Mouse (Mus musculus) adrenal gland, adult 8-10 months (tissue): Measurements from ENCODE around the gene Vps13d. TPM values are rescaled to one million over a fixed set of nuclear protein-coding genes. Genes with fewer than 3 reads are reported as not detected.

Experiments used
- DNase-seq: peaks from one replicate; pipeline ENCODE4 v3.0.0; 2022
- total RNA-seq, 4 experiments: library from RNA; stranded (reverse); gene quantifications; 2 replicates each; pipeline ENCODE4 v1.2.4; 2022

Gene Vps13d
- total RNA-seq, 4 experiments from 2014 or later, result 62.6 to 84.7 (median 81.4) TPM

- DNase-seq, result no peak
These were observed 161.4 kb downstream of the Vps13d start for GRCm38 (mm10) chr4:145033392-145033791.

DNA sequence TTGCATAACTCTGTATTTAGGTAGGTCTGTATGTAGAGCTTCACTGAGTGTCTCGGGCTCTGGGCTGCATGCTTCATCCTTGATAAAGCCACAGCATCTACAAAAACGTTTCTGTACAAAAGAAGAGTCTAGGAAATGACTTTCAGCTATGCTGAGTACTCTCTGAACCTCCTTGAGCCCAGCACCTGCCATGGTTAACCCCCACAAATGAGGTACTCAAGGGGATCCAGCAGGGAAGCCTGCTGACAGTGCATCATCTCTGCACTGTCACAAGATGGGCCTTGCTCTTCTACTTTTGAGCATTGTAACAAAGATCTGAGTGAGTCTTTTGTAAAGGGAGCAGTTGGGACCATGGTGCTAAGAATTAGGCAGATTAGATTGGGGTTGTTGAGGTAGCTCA is 162.2 kb downstream of the Vps13d start:
- no peak for DNase-seq

DNA sequence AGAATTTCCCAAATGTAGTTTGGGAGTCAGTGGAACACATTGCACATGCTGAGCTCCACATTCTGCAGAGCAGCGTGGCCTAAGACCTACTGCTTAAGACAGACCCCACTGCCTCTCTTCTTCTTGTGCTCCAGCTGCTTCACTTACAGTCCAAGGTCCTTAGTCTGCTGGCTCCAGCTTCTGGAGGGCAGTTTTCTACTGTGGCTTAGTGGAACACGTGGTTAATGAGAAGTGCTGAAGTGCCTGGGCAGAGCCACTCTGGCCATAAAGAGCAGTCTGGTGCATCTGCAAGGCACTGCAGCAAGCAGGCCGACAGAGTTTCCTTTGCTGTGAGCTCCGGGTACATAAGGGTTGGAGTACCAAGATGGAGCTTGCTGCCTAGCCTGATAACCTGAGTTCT is 163.3 kb downstream of the Vps13d start:
- no peak for DNase-seq

DNA sequence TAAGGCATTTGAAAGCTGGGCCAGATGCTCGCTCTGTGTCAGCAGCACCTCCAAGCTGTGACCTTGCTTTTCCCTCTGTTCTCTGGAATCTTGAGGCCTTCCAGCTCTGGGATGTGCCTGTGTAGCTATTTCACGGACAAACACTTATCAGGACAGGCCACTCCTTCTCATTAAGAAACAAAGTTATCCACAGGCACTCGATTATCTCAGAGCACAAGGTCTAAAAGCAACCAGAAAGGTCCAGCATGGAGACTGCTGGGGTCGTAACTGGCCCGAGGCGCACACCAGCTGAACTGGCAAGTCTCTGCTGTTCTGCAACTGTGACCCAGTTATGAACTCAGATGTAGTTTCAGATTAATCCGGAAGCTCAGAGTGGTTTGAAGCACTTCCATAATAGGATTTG is 168.4 kb downstream of the Vps13d start:
- DNase-seq, result no peak

GRCm38 (mm10) chr4:145025409-145025762 is 169.4 kb downstream of the Vps13d start:
- DNase-seq, result no peak

DNA sequence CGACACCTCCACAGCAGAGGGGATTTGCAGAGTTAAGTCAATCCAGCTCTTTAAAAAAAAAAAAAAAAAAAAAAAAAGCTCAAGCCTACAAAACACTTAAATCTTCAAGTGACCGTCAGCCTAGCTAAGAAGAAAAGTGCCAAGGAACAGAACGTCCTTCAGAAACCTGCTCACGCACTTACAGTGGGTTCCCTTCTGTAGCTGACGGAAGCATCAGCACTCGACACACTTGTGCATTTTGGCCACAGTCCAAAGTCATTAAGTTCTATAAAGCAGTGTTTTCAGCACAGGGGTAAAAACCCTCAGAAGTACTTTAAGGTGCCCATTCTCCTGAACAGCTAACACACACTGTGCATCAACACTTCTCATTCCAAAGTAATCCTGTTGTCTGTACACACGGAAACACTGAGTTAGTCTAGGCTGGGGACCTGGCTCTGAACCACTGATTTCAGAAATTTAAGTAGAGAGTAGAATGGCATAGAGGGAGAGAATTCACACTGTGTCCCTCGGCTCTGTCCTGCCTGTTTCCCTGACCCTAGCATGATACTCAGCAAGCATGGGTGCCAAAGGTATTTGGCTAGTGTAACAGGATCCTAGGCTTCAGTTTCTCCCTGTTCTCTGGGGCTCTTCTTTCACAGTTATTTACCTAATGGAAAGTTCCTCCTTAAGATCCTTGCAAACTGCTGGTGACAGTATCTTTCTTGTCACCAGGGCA is 170.0 kb downstream of the Vps13d start:
- no peak for DNase-seq

DNA sequence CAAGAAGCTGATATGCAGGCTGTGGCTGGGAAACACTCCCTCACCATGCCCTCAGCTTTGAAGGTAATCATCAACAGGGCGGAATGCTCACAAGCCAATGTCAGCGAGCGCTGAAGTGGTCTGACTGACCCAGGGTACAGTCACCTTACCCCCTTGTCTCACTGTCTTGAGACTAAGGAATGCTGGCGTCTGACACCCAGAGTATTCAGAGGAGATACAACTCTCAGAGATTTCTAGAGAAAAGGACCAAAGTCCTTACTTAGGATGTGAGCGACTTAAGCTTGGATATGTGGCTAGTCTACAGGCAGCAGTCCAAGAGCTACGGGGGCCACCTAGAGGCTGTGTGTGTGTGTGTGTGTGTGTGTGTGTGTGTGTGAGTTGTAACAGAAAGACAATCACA is 170.9 kb downstream of the Vps13d start:
- no peak for DNase-seq

- no peak for DNase-seq
These were observed 172.0 kb downstream of the Vps13d start for GRCm38 (mm10) chr4:145022815-145023214.

DNA sequence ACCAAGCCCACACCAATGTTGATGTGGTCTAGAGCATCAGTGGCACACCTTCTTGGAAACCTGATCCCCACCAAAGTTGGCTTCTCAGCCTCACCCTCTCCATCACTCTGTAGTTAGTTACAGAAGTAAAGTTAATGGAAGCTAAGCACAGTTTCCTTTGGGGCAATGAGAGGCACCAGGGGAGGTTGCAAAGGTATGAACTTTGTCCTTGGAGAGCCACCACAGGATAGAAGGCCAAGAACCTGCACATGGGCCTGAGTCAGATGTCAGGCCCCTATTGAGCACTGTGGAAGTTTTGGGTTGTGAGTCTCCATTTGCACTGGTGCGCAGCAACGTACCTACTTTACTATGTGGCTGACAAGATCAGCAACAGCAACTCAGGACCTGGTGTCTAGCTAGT is 172.6 kb downstream of the Vps13d start:
- DNase-seq, result no peak

DNA sequence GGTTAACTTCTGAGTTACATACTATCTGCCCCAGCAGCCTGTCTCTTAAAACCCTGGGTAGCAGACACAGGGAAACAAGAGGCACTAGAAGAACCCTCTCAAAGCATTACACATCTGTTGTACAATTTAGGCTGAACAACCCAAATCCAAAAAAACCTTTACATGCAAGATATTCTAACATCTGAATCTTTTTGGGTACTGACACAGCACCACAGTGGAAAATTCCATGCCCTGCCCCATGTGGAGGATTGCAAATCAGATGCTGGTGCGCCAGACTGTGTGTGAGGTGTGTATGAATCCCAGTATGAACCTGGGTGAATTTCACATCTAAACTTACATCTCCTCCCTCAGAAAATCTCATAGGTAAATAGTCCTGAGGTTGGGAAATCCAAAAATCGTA is 174.4 kb downstream of the Vps13d start:
- DNase-seq, result no peak

DNA sequence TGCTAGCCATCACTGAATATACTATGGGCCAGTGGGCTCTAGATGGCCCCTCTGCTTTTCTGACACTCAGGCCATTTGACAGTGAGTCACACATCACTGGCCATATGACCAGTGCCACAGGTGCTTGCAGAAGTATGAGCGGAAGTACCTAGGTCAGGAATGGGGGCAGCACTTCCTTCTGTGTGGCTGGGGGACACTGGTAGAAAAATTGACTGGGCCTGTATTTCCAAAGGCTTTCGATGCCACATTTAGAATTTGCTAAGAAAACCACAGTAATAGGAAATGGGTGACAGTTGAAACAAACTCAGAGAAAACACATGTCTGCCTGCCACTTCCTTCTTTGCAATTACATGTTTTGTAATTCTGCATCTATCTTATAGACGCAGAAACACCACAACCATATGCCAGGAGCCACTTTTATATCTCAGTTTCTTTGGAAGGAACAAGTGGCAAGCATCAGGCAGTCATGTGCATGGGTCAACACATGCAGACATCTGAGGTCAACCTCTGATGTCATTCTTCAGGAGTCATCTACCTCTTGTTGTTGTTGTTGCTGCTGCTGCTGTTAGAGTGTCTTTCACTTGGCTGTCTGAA is 175.6 kb downstream of the Vps13d start:
- no peak for DNase-seq

GRCm38 (mm10) chr4:145017745-145018144 is 177.1 kb downstream of the Vps13d start:
- DNase-seq, result peak; percentile 72

- DNase-seq, result no peak
These were observed 178.1 kb downstream of the Vps13d start for GRCm38 (mm10) chr4:145016669-145017068.

GRCm38 (mm10) chr4:145014632-145014960 is 180.2 kb downstream of the Vps13d start:
- DNase-seq, result no peak

- DNase-seq, result no peak
These were observed 180.8 kb downstream of the Vps13d start for GRCm38 (mm10) chr4:145013760-145014631.

DNA sequence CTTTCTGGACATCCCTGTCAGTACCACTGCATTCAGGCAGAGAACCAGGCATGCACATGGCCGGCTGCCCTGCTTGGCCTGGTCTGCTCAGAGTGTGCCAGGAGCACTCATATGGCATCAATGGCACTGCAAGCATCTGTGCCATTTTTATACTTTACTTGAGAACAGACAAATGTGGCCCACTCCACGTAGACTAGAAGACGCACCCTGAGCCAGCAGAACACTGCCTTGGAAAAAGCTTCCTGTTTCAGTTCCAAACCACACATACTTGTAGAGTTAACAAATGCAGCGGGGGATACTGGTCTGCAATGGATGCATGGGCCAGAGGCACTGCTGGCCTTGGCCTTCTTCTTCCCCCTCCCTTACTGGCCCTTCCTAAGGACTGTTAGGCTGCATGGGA is 181.6 kb downstream of the Vps13d start:
- no peak for DNase-seq

- DNase-seq, result no peak
These were observed 183.6 kb downstream of the Vps13d start for GRCm38 (mm10) chr4:145011156-145011555.

DNA sequence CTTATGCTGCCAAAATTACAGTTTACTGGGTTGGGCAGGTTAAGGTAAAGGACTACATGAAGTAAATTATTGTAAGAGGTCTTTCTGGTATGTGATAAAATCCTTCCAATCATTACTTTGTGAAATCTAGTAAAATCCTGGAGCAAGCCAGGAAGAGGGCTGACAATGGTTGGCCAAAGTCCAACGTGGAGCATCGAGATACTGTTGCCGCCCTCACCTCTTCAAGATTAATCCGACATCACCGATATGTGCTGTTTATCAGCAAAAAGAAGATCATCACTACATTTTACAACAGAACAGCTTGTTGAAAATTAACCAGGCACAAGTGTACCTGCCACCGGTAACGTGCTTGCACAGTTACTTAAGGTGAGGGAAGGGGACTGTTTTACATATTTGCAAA is 184.9 kb downstream of the Vps13d start:
- no peak for DNase-seq

- no peak for DNase-seq
These were observed 185.4 kb downstream of the Vps13d start for GRCm38 (mm10) chr4:145009437-145009836.

GRCm38 (mm10) chr4:145005943-145006545 is 188.8 kb downstream of the Vps13d start:
- no peak for DNase-seq

- no peak for DNase-seq
These were observed 190.6 kb downstream of the Vps13d start for GRCm38 (mm10) chr4:145004176-145004575.

- no peak for DNase-seq
These were observed 192.1 kb downstream of the Vps13d start for GRCm38 (mm10) chr4:145002733-145003132.

DNA sequence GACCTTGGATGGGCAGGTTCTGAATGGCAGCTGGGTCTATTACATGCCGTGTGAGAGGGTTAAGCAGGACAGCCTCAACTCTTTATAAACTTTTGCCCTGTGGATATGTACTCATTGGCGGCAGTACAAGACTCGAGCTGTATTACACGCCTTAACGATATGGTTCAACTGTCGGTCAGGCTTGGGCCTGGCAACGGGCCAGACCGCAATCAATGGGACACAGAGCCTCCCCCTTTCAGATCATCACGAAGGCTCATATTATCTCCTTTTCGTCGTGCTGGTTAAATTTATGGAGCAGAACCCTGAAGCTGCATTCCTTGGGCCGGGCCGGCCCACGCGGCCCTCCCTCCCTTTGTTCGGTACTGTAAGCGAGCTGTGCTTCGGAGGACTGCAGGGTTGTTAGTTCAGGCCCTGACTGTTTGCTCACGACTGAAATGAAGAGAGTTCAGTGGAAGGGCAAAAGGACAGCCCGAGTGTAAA is 194.9 kb downstream of the Vps13d start:
- peak; percentile 62 for DNase-seq
